Mouse (Mus musculus) small intestine, adult 2 months (tissue): ENCODE results near the gene E2f4. TPM values are rescaled to one million over a fixed set of nuclear protein-coding genes. Genes with fewer than 3 reads are reported as not detected.

Source experiments
- H3K27ac ChIP-seq: fragments of 200-500 bp; 2 replicates; pipeline ENCODE4 v1.5.1; 2012; ENCODE audit warnings: low read depth, low read length, control low read depth, inconsistent platforms; ENCODE audit not compliant: insufficient read depth
- H3K27me3 ChIP-seq: fragments of 200-500 bp; 2 replicates; pipeline ENCODE4 v1.6.1; 2012; ENCODE audit warnings: mild to moderate bottlenecking, moderate library complexity, low read length, inconsistent platforms; ENCODE audit not compliant: control insufficient read depth, insufficient read depth
- H3K36me3 ChIP-seq: fragments of 200-500 bp; 2 replicates; pipeline ENCODE4 v1.6.1; 2012; ENCODE audit warnings: mild to moderate bottlenecking, low read length, control low read depth, inconsistent platforms; ENCODE audit not compliant: control insufficient read depth, insufficient read depth
- H3K4me1 ChIP-seq: fragments of 200-500 bp; 2 replicates; pipeline ENCODE4 v1.6.1; 2012; ENCODE audit warnings: low read length, inconsistent platforms, mixed read lengths; ENCODE audit not compliant: control insufficient read depth, insufficient read depth, insufficient read length
- H3K4me3 ChIP-seq: fragments of 200-500 bp; 2 replicates; pipeline ENCODE4 v1.5.1; 2012; ENCODE audit warnings: low read depth, mild to moderate bottlenecking, control low read depth, inconsistent platforms, low read length, moderate library complexity
- CTCF ChIP-seq: fragments of 200-500 bp; IDR thresholded peaks from 2 replicates; pipeline ENCODE4 v1.5.1; 2012; ENCODE audit warnings: low read depth, mild to moderate bottlenecking, control low read depth, inconsistent platforms, low read length, moderate library complexity, mixed read lengths; ENCODE audit not compliant: insufficient replicate concordance, insufficient read length; ENCODE audit errors: extremely low read depth
- POLR2A ChIP-seq: fragments of 200-500 bp; IDR thresholded peaks from 2 replicates; pipeline ENCODE4 v1.6.1; 2012; ENCODE audit warnings: low read depth, mild to moderate bottlenecking, control low read depth, inconsistent platforms, low read length, moderate library complexity
- WGBS: fragments of 180-500 bp; shearing (Covaris S2); methylation state at CpG from one replicate; pipeline ENCODE4 v1.1.7; 2018; 5-methylcytosine and 5-hydroxymethylcytosine counted together
- polyA plus RNA-seq: library from polyadenylated mRNA; depleted of rRNA; stranded (reverse); fragments of >200 nt; gene quantifications from 2 replicates; pipeline ENCODE4 v1.2.3, GENCODE M21; 2012

Gene E2f4
- polyA plus RNA-seq, 1 experiment, result 152 TPM

- H3K4me1 ChIP-seq, result peaks cover 34% of the 10 kb centered on the region
- peak within 1 kb of the TSS; percentile 99 for H3K4me3 ChIP-seq
- under 1% methylated on average over 54 of the region's 54 CpGs for WGBS
- peaks cover 21% of the 10 kb centered on the region for H3K36me3 ChIP-seq
- peak within 1 kb of the TSS; percentile 86 for H3K27ac ChIP-seq
- no peaks in the 10 kb centered on the region for H3K27me3 ChIP-seq
- TF ChIP-seq POLR2A, result peak; percentile 76
- TF ChIP-seq CTCF, result 0 out of 2 replicates have a peak, but pooled peaks have one; percentile 15
These were observed 33.2 kb upstream of the E2f4 start, which contains the start of the genes Tradd and Fbxl8 for GRCm38 (mm10) chr8:105264024-105264982. TSS of gene Tradd (minus strand) at chr8:105264609. TSS of gene Fbxl8 (plus strand) at chr8:105264648.

- TF ChIP-seq CTCF (no peak), POLR2A (no peak; the same call in 1 of the 2 replicates)
- H3K4me1 ChIP-seq, result peaks cover 32% of the 10 kb centered on the region
- 4% methylated on average over 10 of the region's 10 CpGs for WGBS
- peaks cover 19% of the 10 kb centered on the region for H3K36me3 ChIP-seq
- H3K4me3 ChIP-seq, result peak overlapping the region; percentile 99
- H3K27me3 ChIP-seq, result 0 out of 2 replicates have a peak, but pooled peaks cover under 1% of the 10 kb centered on the region
- H3K27ac ChIP-seq, result peak overlapping the region; percentile 81
These were observed 32.3 kb upstream of the E2f4 start for GRCm38 (mm10) chr8:105265128-105265527.

DNA sequence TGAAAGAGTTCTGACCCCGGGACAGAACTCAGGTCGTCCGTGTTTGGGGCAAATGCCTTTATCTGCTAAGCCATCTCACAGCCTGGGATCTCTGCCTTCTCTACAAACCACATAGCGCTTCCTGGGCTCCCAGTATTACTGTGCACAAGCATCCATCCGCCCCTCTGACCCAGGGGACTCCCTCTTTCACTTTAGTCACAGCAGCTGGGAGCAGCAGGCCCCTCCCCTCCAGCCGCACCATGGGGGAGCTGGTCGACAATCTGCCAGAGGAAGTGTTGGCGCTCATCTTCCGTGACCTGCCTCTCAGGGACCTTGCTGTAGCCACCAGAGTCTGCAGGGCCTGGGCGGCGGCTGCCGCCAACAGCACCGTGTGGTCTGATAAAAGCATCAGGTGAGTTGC, 30.7 kb upstream of the E2f4 start:
- TF ChIP-seq POLR2A, result no peak
- TF ChIP-seq CTCF, result no peak
- H3K27ac ChIP-seq, result no peak overlapping the region
- WGBS, result 73% methylated on average over 13 of the region's 13 CpGs
- H3K27me3 ChIP-seq, result peaks cover 7% of the 10 kb centered on the region
- no peak overlapping the region for H3K4me3 ChIP-seq
- H3K36me3 ChIP-seq, result peaks cover 19% of the 10 kb centered on the region
- peaks cover 24% of the 10 kb centered on the region for H3K4me1 ChIP-seq

- TF ChIP-seq POLR2A (no peak), CTCF (no peak)
- Histone ChIP-seq H3K27ac (no peak overlapping the region), H3K4me1 (peaks cover 19% of the 10 kb centered on the region), H3K4me3 (peak overlapping the region; percentile 55), H3K27me3 (peaks cover 7% of the 10 kb centered on the region), H3K36me3 (peaks cover 19% of the 10 kb centered on the region)
- WGBS, result 69% methylated on average over 65 of the region's 65 CpGs
These were observed 29.0 kb upstream of the E2f4 start for GRCm38 (mm10) chr8:105268342-105269074.

- H3K4me1 ChIP-seq, result peaks cover 19% of the 10 kb centered on the region
- no peak overlapping the region for H3K27ac ChIP-seq
- peak overlapping the region; percentile 55 for H3K4me3 ChIP-seq
- H3K36me3 ChIP-seq, result peaks cover 19% of the 10 kb centered on the region
- TF ChIP-seq CTCF (no peak), POLR2A (no peak)
- WGBS, result 40% methylated on average over 10 of the region's 10 CpGs
- H3K27me3 ChIP-seq, result peaks cover 7% of the 10 kb centered on the region
These were observed 28.4 kb upstream of the E2f4 start for GRCm38 (mm10) chr8:105269075-105269458.

DNA sequence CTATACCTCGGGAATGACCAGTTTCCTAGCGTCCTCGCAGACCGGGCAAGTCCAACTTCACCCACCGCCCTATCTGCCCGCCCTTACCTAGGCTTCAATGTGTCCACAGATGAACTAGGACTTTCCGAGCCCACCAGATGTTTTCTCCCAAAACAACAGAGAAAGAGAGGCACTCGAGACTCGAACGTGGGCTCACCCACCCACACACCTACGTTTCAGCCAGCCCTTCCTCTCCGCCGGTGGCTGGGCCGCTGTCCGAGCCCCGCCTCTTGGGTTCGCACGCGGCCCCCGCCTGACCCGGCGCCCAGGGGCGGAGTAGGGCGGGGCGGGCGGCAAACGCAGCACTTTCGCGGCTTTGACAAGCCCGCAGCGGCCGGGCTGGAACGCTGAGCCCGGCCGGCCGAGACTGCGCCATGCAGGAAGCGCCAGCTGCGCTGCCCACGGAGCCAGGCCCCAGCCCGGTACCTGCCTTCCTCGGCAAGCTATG, 28.0 kb upstream of the E2f4 start, which contains the start of gene Hsf4:
Gene Hsf4 (plus strand): TSS at position 341 of the 487 bp plus-strand sequence.
- no peak within 1 kb of the TSS for H3K27ac ChIP-seq
- WGBS, result 3% methylated on average over 42 of the region's 42 CpGs

More for the DNA sequence above, 28.0 kb upstream of the E2f4 start, which contains the start of gene Hsf4:
- peak within 1 kb of the TSS; percentile 55 for H3K4me3 ChIP-seq
- peaks cover 19% of the 10 kb centered on the region for H3K4me1 ChIP-seq
- H3K27me3 ChIP-seq, result peaks cover 7% of the 10 kb centered on the region
- H3K36me3 ChIP-seq, result peaks cover 19% of the 10 kb centered on the region
- TF ChIP-seq POLR2A (peak; percentile 27), CTCF (no peak)
